Mouse (Mus musculus) hindbrain, embryonic 16.5 days (tissue): ENCODE data around the gene Ppp1r15a. TPM values are rescaled to one million over a fixed set of nuclear protein-coding genes. Genes with fewer than 3 reads are reported as not detected.

Experiments used
- ATAC-seq: fragments of 200-750 bp; cut with Nextera tagmentation; 2 replicates; pipeline ENCODE4 v1.8.0; 2017; ENCODE audit warnings: moderate TSS enrichment, moderate library complexity
- H3K27ac ChIP-seq: fragments of 300-500 bp; sonication (generic); 2 replicates; pipeline ENCODE4 v1.5.1; 2014; ENCODE audit warnings: low read depth, mild to moderate bottlenecking, control low read depth, low read length, moderate library complexity
- H3K27me3 ChIP-seq: fragments of 300-500 bp; sonication (generic); replicated peaks from 2 replicates; pipeline ENCODE4 v1.6.1; 2014; ENCODE audit warnings: low read length; ENCODE audit not compliant: control insufficient read depth, insufficient read depth
- H3K36me3 ChIP-seq: fragments of 300-500 bp; sonication (generic); 2 replicates; pipeline ENCODE4 v1.6.1; 2014; ENCODE audit warnings: mild to moderate bottlenecking, low read length, moderate library complexity, mixed read lengths; ENCODE audit not compliant: control insufficient read depth, insufficient read depth
- H3K4me1 ChIP-seq: fragments of 300-500 bp; sonication (generic); 2 replicates; pipeline ENCODE4 v1.6.1; 2014; ENCODE audit warnings: low read depth, low read length; ENCODE audit not compliant: control insufficient read depth, insufficient read depth
- H3K4me2 ChIP-seq: fragments of 300-500 bp; sonication (generic); 2 replicates; pipeline ENCODE4 v1.6.1; 2014; ENCODE audit warnings: mild to moderate bottlenecking, low read length, control low read depth, moderate library complexity
- H3K4me3 ChIP-seq: fragments of 300-500 bp; sonication (generic); 2 replicates; pipeline ENCODE4 v1.5.1; 2014; ENCODE audit warnings: mild to moderate bottlenecking, low read length, control low read depth, moderate library complexity
- H3K9ac ChIP-seq: fragments of 300-500 bp; sonication (generic); 2 replicates; pipeline ENCODE4 v1.6.1; 2014; ENCODE audit warnings: low read depth, mild to moderate bottlenecking, control low read depth, low read length, moderate library complexity
- H3K9me3 ChIP-seq: fragments of 300-500 bp; sonication (generic); 2 replicates; pipeline ENCODE4 v1.6.1; 2014; ENCODE audit warnings: mild to moderate bottlenecking, low read length, moderate library complexity; ENCODE audit not compliant: control insufficient read depth
- WGBS: fragments of 180-500 bp; shearing (Covaris S2); extraction: QIAGEN DNeasy Blood & Tissue Kit; methylation state at CpG from one replicate; pipeline ENCODE4 v1.1.7; 2014; 5-methylcytosine and 5-hydroxymethylcytosine counted together
- polyA plus RNA-seq: library from polyadenylated mRNA; unstranded; fragments of >200 nt; fragmentation: Nextera tagmentation; extraction: Ambion mirVana; gene quantifications from 2 replicates; pipeline ENCODE4 v1.2.1, GENCODE M21; 2015

Ppp1r15a gene
- polyA plus RNA-seq: 17.5 and 18.2 TPM in 2 replicates

GRCm38 (mm10) chr7:45525809-45526473 lies at the start of gene Ppp1r15a, which contains the start of gene Plekha4:
Gene Ppp1r15a (minus strand): TSS chr7:45526268.
Gene Plekha4 (plus strand): TSS chr7:45526330.
- peaks cover 25% of the 10 kb centered on the region for H3K4me1 ChIP-seq
- peak within 1 kb of the TSS; percentile 91 for H3K4me2 ChIP-seq
- H3K9me3 ChIP-seq: no peaks in the 10 kb centered on the region
- peak within 1 kb of the TSS; percentile 80 for H3K27ac ChIP-seq
- peaks cover 2% of the 10 kb centered on the region; the same call in 1 of the 2 replicates for H3K36me3 ChIP-seq
- peak within 1 kb of the TSS; percentile 66 for H3K4me3 ChIP-seq
- peak within 1 kb of the TSS; percentile 75 for H3K9ac ChIP-seq
- ATAC-seq: peak; percentile 81
- under 1% methylated on average over 54 of the region's 54 CpGs for WGBS
- no peaks in the 10 kb centered on the region for H3K27me3 ChIP-seq

GRCm38 (mm10) chr7:45574472-45575379 lies 48.7 kb upstream of the Ppp1r15a start:
- H3K9ac ChIP-seq: peak overlapping the region; percentile 22; the same call in 1 of the 2 replicates
- no peak overlapping the region for H3K4me2 ChIP-seq
- peaks cover 4% of the 10 kb centered on the region; the same call in 1 of the 2 replicates for H3K36me3 ChIP-seq
- no peak for ATAC-seq
- H3K4me1 ChIP-seq: peaks cover 9% of the 10 kb centered on the region
- H3K9me3 ChIP-seq: no peaks in the 10 kb centered on the region
- no peak overlapping the region for H3K27ac ChIP-seq
- H3K27me3 ChIP-seq: no peaks in the 10 kb centered on the region
- WGBS: 82% methylated on average over 15 of the region's 15 CpGs
- H3K4me3 ChIP-seq: no peak overlapping the region

GRCm38 (mm10) chr7:45573954-45574353 lies 47.9 kb upstream of the Ppp1r15a start:
- Histone ChIP-seq H3K27ac (no peak overlapping the region), H3K36me3 (peaks cover 4% of the 10 kb centered on the region; the same call in 1 of the 2 replicates), H3K27me3 (no peaks in the 10 kb centered on the region), H3K9ac (no peak overlapping the region), H3K4me2 (no peak overlapping the region), H3K4me3 (no peak overlapping the region), H3K4me1 (peaks cover 9% of the 10 kb centered on the region), H3K9me3 (no peaks in the 10 kb centered on the region)
- ATAC-seq: no peak
- WGBS: 81% methylated on average over 8 of the region's 8 CpGs

GRCm38 (mm10) chr7:45571966-45572365 lies 45.9 kb upstream of the Ppp1r15a start:
- H3K27ac ChIP-seq: no peak overlapping the region
- peaks cover 4% of the 10 kb centered on the region; the same call in 1 of the 2 replicates for H3K36me3 ChIP-seq
- no peak overlapping the region for H3K9ac ChIP-seq
- no peak for ATAC-seq
- H3K4me2 ChIP-seq: no peak overlapping the region
- WGBS: 58% methylated on average over 1 of the region's 1 CpGs
- no peaks in the 10 kb centered on the region for H3K9me3 ChIP-seq
- peaks cover 21% of the 10 kb centered on the region for H3K4me1 ChIP-seq
- no peak overlapping the region for H3K4me3 ChIP-seq
- no peaks in the 10 kb centered on the region for H3K27me3 ChIP-seq

- WGBS: 2% methylated on average over 36 of the region's 42 CpGs
- H3K36me3 ChIP-seq: no peaks in the 10 kb centered on the region
- H3K9ac ChIP-seq: peak within 1 kb of the TSS; percentile 94
- ATAC-seq: peak; percentile 72
- H3K27ac ChIP-seq: peak within 1 kb of the TSS; percentile 91
- H3K9me3 ChIP-seq: no peaks in the 10 kb centered on the region
- H3K4me3 ChIP-seq: peak within 1 kb of the TSS; percentile 76
- peak within 1 kb of the TSS; percentile 84 for H3K4me2 ChIP-seq
- H3K27me3 ChIP-seq: no peaks in the 10 kb centered on the region
- H3K4me1 ChIP-seq: peaks cover 21% of the 10 kb centered on the region
These were observed 44.2 kb upstream of the Ppp1r15a start, which contains the start of gene Bcat2 for GRCm38 (mm10) chr7:45570103-45570741. Gene Bcat2 (plus strand): TSS chr7:45570153.

GRCm38 (mm10) chr7:45568601-45569473 lies 42.8 kb upstream of the Ppp1r15a start:
- Histone ChIP-seq H3K4me3 (peak overlapping the region; percentile 51), H3K4me1 (peaks cover 21% of the 10 kb centered on the region), H3K27ac (peak overlapping the region; percentile 79), H3K27me3 (no peaks in the 10 kb centered on the region), H3K9me3 (no peaks in the 10 kb centered on the region), H3K36me3 (no peaks in the 10 kb centered on the region), H3K9ac (peak overlapping the region; percentile 60; the same call in 1 of the 2 replicates), H3K4me2 (peak overlapping the region; percentile 90)
- WGBS: 81% methylated on average over 10 of the region's 10 CpGs
- ATAC-seq: no peak

- Histone ChIP-seq H3K36me3 (no peaks in the 10 kb centered on the region), H3K9ac (peak overlapping the region; percentile 60), H3K4me3 (peak overlapping the region; percentile 51), H3K4me1 (peaks cover 21% of the 10 kb centered on the region), H3K4me2 (peak overlapping the region; percentile 90), H3K27ac (peak overlapping the region; percentile 79), H3K27me3 (no peaks in the 10 kb centered on the region), H3K9me3 (no peaks in the 10 kb centered on the region)
- under 1% methylated on average over 24 of the region's 24 CpGs for WGBS
- ATAC-seq: peak; percentile 94
These were observed 41.9 kb upstream of the Ppp1r15a start for GRCm38 (mm10) chr7:45567780-45568516.
